Mouse (Mus musculus): ENCODE measurements around the gene Aoc2. TPM values are rescaled to one million over a fixed set of nuclear protein-coding genes. Genes with fewer than 3 reads are reported as not detected.
"Not testable (repeated sequence)": the region's sequence is repeated elsewhere in the genome, so short reads cannot be mapped to it uniquely, and the experiment has no call there.

The Aoc2 gene
- total RNA-seq, 4 experiments from 2014 or later = 3.8 to 5.3 (median 4.7) TPM

GRCm38 (mm10) chr11:101354438-101355010 is 29.7 kb downstream of the Aoc2 start:
- no peak for DNase-seq (ENCODE audit: low spot score in 2 of 2)

DNA sequence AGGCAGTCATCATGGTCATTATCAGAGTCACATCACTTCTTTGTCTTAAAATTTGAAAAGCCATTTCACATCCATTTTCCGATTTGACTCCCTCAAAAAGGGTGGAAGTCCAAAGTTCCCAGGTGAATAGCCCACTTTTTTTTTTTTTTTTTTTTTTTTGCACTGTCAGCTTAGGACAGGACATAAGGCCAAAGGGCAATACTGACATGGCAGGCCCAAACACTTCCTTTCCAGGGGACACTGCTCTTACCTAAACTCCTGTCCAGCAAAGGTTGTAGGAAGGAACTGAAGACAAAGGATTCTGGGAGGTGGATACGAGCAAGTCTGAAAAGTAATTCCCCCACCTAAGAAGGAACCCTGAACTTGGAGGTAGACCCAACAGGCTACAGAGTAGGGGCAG is 31.1 kb downstream of the Aoc2 start:
- no peak for DNase-seq (ENCODE audit: low spot score in 2 of 2)

DNA sequence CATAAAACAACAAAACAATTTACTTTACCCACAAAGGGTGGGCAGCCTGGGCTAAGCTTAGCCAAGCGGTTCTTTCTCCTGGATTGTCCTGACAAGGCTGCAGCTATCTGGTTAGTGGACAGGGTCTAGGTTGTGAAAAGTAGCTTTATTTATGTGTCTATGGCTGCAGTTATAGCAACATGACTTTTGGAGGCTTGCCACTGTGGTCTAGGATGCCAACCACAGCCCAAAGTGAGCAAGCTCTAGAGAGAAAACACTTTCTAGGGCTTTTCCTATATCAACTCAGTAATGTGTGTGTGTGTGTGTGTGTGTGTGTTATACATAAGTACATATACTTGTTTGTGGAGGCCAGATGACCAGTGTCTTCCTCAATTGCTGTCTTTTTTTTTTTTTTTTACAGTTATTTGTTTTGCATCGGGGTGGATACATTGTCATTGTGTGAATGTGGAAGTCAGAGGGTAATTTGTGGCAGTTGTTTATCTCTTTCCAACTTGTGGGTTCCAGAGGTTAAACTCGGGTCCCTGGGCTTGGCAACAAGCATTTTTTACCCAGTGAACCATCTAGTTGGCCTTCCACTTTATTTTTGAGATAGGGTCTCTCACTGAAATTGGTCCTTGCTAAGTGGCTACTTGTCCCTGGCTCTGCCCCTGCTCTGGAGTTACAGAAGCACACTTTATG is 32.8 kb downstream of the Aoc2 start:
- no peak for DNase-seq (ENCODE audit: low spot score in 2 of 2)

- no peak for DNase-seq (ENCODE audit: low spot score in 2 of 2)
These were observed 34.9 kb downstream of the Aoc2 start for GRCm38 (mm10) chr11:101359776-101360175.

- no peak for DNase-seq (ENCODE audit: low spot score in 2 of 2)
These were observed 35.8 kb downstream of the Aoc2 start for GRCm38 (mm10) chr11:101360651-101361113.

- no peak for DNase-seq (ENCODE audit: low spot score in 2 of 2)
These were observed 39.7 kb downstream of the Aoc2 start for GRCm38 (mm10) chr11:101364531-101364931.

GRCm38 (mm10) chr11:101367326-101367935 is 42.6 kb downstream of the Aoc2 start, which contains the start of gene G6pc:
TSS of gene G6pc (plus strand) at chr11:101367561.
- DNase-seq (ENCODE audit: low spot score in 2 of 2) = no peak

- DNase-seq (ENCODE audit: low spot score in 2 of 2) = no peak
These were observed 45.3 kb downstream of the Aoc2 start for GRCm38 (mm10) chr11:101370141-101370540.

- DNase-seq (ENCODE audit: low spot score in 2 of 2) = no peak
These were observed 49.6 kb downstream of the Aoc2 start for GRCm38 (mm10) chr11:101374421-101374938.

DNA sequence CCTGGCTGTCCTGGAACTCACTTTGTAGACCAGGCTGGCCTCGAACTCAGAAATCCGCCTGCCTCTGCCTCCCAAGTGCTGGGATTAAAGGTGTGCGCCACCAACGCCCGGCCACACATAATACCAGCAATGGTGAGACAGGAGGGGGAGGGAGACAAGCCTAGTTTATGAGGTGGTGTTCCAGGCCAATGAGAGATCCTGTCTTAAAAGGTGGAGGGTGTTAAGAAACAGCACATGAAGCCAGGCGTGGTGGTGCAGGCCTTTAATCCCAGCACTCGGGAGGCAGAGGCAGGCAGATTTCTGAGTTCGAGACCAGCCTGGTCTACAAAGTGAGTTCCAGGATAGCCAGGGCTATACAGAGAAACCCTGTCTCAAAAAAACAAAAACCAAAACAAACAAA is 53.3 kb downstream of the Aoc2 start:
- not testable (repeated sequence) for DNase-seq (ENCODE audit: low spot score in 2 of 2)

DNA sequence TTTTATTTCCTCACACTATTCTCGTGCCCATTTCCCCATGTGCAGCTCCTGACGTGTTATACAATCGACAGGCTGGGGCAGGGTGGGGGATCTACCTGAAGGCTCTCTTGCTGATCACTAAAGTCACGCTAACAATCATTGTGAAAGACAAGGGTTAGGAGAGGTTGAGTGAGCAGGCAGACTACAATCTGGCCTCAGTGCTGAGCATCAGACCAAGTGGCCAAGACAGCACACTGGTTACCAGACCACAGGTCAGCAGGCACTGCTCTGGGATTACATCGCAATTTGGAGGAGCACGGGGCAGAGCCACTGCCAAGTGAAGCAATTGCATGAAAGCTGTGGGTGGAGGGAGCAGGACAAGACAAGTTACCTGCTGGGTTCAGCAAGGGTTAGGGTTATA is 54.1 kb downstream of the Aoc2 start:
- DNase-seq (ENCODE audit: low spot score in 2 of 2) = no peak

Small RNA genes within 50 kb of the gene (microRNA-seq; reads per million reads assigned to microRNA genes)
- 0 reads per million in 2 experiments for gene Gm25593

Other genes with a start within 250 kb of the Aoc2 start
- 1 to 10 TPM in 1 of 4 experiments, under 1 TPM in 3; 0.46 to 1.8 (median 0.60) TPM for gene Hsd17b1, start 246.7 kb upstream of the Aoc2 start, total RNA-seq (2022)
- 10 to 100 TPM; 20.7 to 26.2 (median 23.7) TPM for gene Coasy, start 242.5 kb upstream of the Aoc2 start, total RNA-seq (2022)
- 10 to 100 TPM; 31.1 to 41.9 (median 37.1) TPM for gene Mlx, start 237.8 kb upstream of the Aoc2 start, total RNA-seq (2022)
- gene Psmc3ip, start 229.6 kb upstream of the Aoc2 start, total RNA-seq (2022) = 1 to 10 TPM; 2.2 to 4.7 (median 3.8) TPM
- 10 to 100 TPM; 50.1 to 52.2 (median 50.9) TPM for gene Retreg3, start 205.2 kb upstream of the Aoc2 start, total RNA-seq (2022)
- 10 to 100 TPM; 47.1 to 49.2 (median 47.9) TPM for gene Tubg1, start 205.1 kb upstream of the Aoc2 start, total RNA-seq (2022)
- 10 to 100 TPM; 53.1 to 58.8 (median 56.7) TPM for gene Tubg2, start 169.2 kb upstream of the Aoc2 start, total RNA-seq (2022)
- gene Cntnap1, start 154.5 kb upstream of the Aoc2 start, total RNA-seq (2022) = 100 to 1,000 TPM; 173 to 184 (median 176) TPM
- gene Plekhh3, start 153.7 kb upstream of the Aoc2 start, total RNA-seq (2022) = 10 to 100 TPM; 13.5 to 15.9 (median 15.3) TPM
- under 1 TPM in 2 of 4 experiments, not detected in 2; 0.18 to 0.34 TPM for gene Ccr10, start 149.6 kb upstream of the Aoc2 start, total RNA-seq (2022)
- gene Ezh1, start 98.6 kb upstream of the Aoc2 start, total RNA-seq (2022) = 10 to 100 TPM; 62.4 to 63.9 (median 63.7) TPM
- gene Ramp2, start 79.0 kb upstream of the Aoc2 start, total RNA-seq (2022) = 10 to 100 TPM; 32.9 to 51.1 (median 37.6) TPM
- gene Vps25, start 71.4 kb upstream of the Aoc2 start, total RNA-seq (2022) = 10 to 100 TPM; 56.7 to 70.0 (median 65.8) TPM
- 10 to 100 TPM; 11.1 to 12.2 (median 11.6) TPM for gene Wnk4, start 64.5 kb upstream of the Aoc2 start, total RNA-seq (2022)
- gene Cntd1, start 46.1 kb upstream of the Aoc2 start, total RNA-seq (2022) = under 1 TPM; 0.25 to 0.55 (median 0.35) TPM
- gene Coa3, start 45.9 kb upstream of the Aoc2 start, total RNA-seq (2022) = 100 to 1,000 TPM in 2 of 4 experiments, 10 to 100 TPM in 2; 95.8 to 105 (median 101) TPM
- gene Becn1, start 22.8 kb upstream of the Aoc2 start, total RNA-seq (2022) = 100 to 1,000 TPM; 178 to 237 (median 199) TPM
- 100 to 1,000 TPM; 108 to 132 (median 125) TPM for gene Psme3, start 8.8 kb upstream of the Aoc2 start, total RNA-seq (2022)
- under 1 TPM; 0.39 to 0.75 (median 0.59) TPM for gene Aoc3, start 5.5 kb downstream of the Aoc2 start, total RNA-seq (2022)
- not detected for gene G6pc, start 42.5 kb downstream of the Aoc2 start, total RNA-seq (2022)
- gene Aarsd1, start 92.6 kb downstream of the Aoc2 start, total RNA-seq (2022) = 10 to 100 TPM; 47.2 to 57.2 (median 47.5) TPM
- 1 to 10 TPM; 4.4 to 6.6 (median 5.2) TPM for gene Gm27029, start 99.7 kb downstream of the Aoc2 start, total RNA-seq (2022)
- 10 to 100 TPM; 31.1 to 37.3 (median 34.4) TPM for gene Rundc1, start 100.0 kb downstream of the Aoc2 start, total RNA-seq (2022)
- 1 to 10 TPM; 2.1 to 3.5 (median 3.1) TPM for gene Ptges3l, start 100.3 kb downstream of the Aoc2 start, total RNA-seq (2022)
- gene Rpl27, start 117.2 kb downstream of the Aoc2 start, total RNA-seq (2022) = 10 to 100 TPM; 20.6 to 44.6 (median 32.7) TPM
- 1 to 10 TPM; 2.8 to 4.8 (median 3.3) TPM for gene Ifi35, start 123.3 kb downstream of the Aoc2 start, total RNA-seq (2022)
- 100 to 1,000 TPM; 156 to 190 (median 176) TPM for gene Rnd2, start 139.9 kb downstream of the Aoc2 start, total RNA-seq (2022)
- 10 to 100 TPM; 40.7 to 54.4 (median 45.8) TPM for gene Vat1, start 141.2 kb downstream of the Aoc2 start, total RNA-seq (2022)
- 1 to 10 TPM in 3 of 4 experiments, under 1 TPM in 1; 0.78 to 1.4 (median 1.3) TPM for gene Brca1, start 226.9 kb downstream of the Aoc2 start, total RNA-seq (2022)
- gene Nbr1, start 227.1 kb downstream of the Aoc2 start, total RNA-seq (2022) = 100 to 1,000 TPM; 131 to 144 (median 133) TPM

All from left cerebral cortex, adult 8-10 months (tissue).